Mouse (Mus musculus) neutrophil, adult 5-6 weeks (primary cell): Measurements from ENCODE around the gene Gm1673. TPM values are rescaled to one million over a fixed set of nuclear protein-coding genes. Genes with fewer than 3 reads are reported as not detected.

Source experiments
- ATAC-seq: fragments of 151-379, 151-347 bp; 2 replicates; pipeline ENCODE4 v1.8.0; 2017; ENCODE audit warnings: mild to moderate bottlenecking, moderate TSS enrichment; ENCODE audit not compliant: insufficient number of reproducible peaks, poor library complexity, low FRiP score, severe bottlenecking; ENCODE audit errors: extremely low read depth
- total RNA-seq: library from RNA; stranded (forward); fragments of 200-1000 nt; gene quantifications from 2 replicates; pipeline ENCODE4 v1.2.3, GENCODE M21; 2017

Gene Gm1673
- total RNA-seq, 1 experiment from 2014 or later: not detected

GRCm38 (mm10) chr5:33996694-33997045 is 13.4 kb downstream of the Gm1673 start:
- no peak for ATAC-seq

- ATAC-seq: no peak
Observed at GRCm38 (mm10) chr5:33997051-33997741, 14.0 kb downstream of the Gm1673 start.

GRCm38 (mm10) chr5:33997829-33998504 is 14.7 kb downstream of the Gm1673 start:
- ATAC-seq: no peak

- no peak for ATAC-seq
Observed at GRCm38 (mm10) chr5:33998505-33998877, 15.3 kb downstream of the Gm1673 start.

- ATAC-seq: no peak
Observed at GRCm38 (mm10) chr5:33999466-34000090, 16.3 kb downstream of the Gm1673 start.

GRCm38 (mm10) chr5:34000809-34001208 is 17.6 kb downstream of the Gm1673 start:
- ATAC-seq: no peak

- no peak for ATAC-seq
Observed at GRCm38 (mm10) chr5:34001401-34001800, 18.2 kb downstream of the Gm1673 start.

- no peak for ATAC-seq
Observed at GRCm38 (mm10) chr5:34002636-34003035, 19.4 kb downstream of the Gm1673 start.

- no peak for ATAC-seq
Observed at GRCm38 (mm10) chr5:34004618-34005017, 21.4 kb downstream of the Gm1673 start.

- ATAC-seq: no peak
Observed at GRCm38 (mm10) chr5:34006832-34007231, 23.6 kb downstream of the Gm1673 start.

GRCm38 (mm10) chr5:34007392-34007941 is 24.2 kb downstream of the Gm1673 start:
- no peak for ATAC-seq

- ATAC-seq: no peak
Observed at GRCm38 (mm10) chr5:34014652-34015051, 31.4 kb downstream of the Gm1673 start.

GRCm38 (mm10) chr5:34018968-34019367 is 35.7 kb downstream of the Gm1673 start:
- no peak for ATAC-seq

- no peak for ATAC-seq
Observed at GRCm38 (mm10) chr5:34030101-34030500, 46.9 kb downstream of the Gm1673 start.

GRCm38 (mm10) chr5:34031022-34031421 is 47.8 kb downstream of the Gm1673 start:
- ATAC-seq: no peak

- ATAC-seq: no peak
Observed at GRCm38 (mm10) chr5:34032520-34032919, 49.3 kb downstream of the Gm1673 start.
